Comparison of ENCODE assay signal across 8 mouse cellular contexts in the genomic region with DNA sequence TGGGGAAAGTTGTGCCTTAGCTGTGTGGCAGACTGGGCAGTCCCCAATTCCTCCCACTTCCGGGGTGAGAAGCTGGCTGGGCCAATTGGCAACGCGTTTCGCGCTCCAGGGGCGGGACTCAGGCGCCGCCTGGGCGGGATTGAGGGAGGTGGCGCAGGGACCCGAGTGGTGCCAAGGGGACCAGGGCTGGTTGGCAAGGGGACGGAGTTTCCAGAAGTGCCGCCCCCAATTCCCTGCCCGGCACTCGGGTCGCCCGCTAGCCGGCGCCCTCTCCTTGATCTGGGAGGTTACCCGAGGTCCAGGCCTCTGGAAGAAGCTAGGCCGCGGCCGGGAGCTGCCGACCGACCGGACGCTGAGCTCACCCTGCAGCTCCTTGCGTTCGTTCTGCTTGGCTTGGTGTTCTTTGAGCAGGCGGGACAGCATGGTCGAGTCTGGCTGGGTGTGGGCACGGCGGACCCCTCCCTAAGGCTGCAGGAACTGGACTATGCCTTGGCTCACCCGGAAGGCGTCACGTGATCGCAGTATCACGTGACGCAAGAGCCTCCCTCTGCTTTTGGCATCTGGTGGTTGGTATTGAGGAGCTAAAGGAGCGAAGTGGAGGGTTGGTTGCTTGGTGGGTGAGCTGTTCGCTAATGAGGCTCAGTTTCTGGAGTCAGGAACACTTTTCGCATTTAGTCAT. TPM values are rescaled to one million over a fixed set of nuclear protein-coding genes. Genes with fewer than 3 reads are reported as not detected.
DNase-seq lines count a peak whose midpoint lies in the region; ATAC-seq and TF ChIP-seq lines count a peak whose summit lies in the region.

No protein-coding gene starts in this region.

- H3K27ac ChIP-seq in bone marrow, adult 2 months (ENCODE audit: control insufficient read depth, insufficient read depth, low read depth, low read length, poor library complexity): peak overlapping the region; percentile 94
- H3K27ac ChIP-seq in embryonic facial prominence, embryonic 15.5 days (replicated peaks): peak overlapping the region; percentile 97
- peak overlapping the region; percentile 80 for H3K27ac ChIP-seq in limb, embryonic 14.5 days (replicated peaks; ENCODE audit: low read depth, low read length)
- H3K27ac ChIP-seq in midbrain, postnatal 0 days (ENCODE audit: low read depth, low read length): peak overlapping the region; percentile 92

- no peaks in the 10 kb centered on the region for H3K9me3 ChIP-seq in embryonic facial prominence, embryonic 15.5 days (replicated peaks)
- H3K9me3 ChIP-seq in limb, embryonic 14.5 days (ENCODE audit: control insufficient read depth, low read length): no peaks in the 10 kb centered on the region
- H3K9me3 ChIP-seq in midbrain, postnatal 0 days (ENCODE audit: low read length): no peaks in the 10 kb centered on the region

- H3K36me3 ChIP-seq in embryonic facial prominence, embryonic 15.5 days: peaks cover 4% of the 10 kb centered on the region
- peaks cover 7% of the 10 kb centered on the region; the same call in 1 of the 2 replicates for H3K36me3 ChIP-seq in limb, embryonic 14.5 days (ENCODE audit: control insufficient read depth, insufficient read depth, low read length)
- no peaks in the 10 kb centered on the region for H3K36me3 ChIP-seq in midbrain, postnatal 0 days (ENCODE audit: insufficient read depth, low read length)

- peak; percentile 93 for ATAC-seq in embryonic facial prominence, embryonic 15.5 days (ENCODE audit: insufficient number of reproducible peaks, low FRiP score, low TSS enrichment, low read depth)
- ATAC-seq in limb, embryonic 14.5 days (ENCODE audit: low FRiP score, low read depth): peak; percentile 91
- peak; percentile 93 for ATAC-seq in midbrain, postnatal 0 days (ENCODE audit: low FRiP score)

- peak; percentile 94 for DNase-seq in 416B (ENCODE audit: low read depth)
- DNase-seq in heart, adult 8-10 months (ENCODE audit: low spot score): peak; percentile 96
- peak; percentile 98 for DNase-seq in kidney, adult 9 months
- peak; percentile 92 for DNase-seq in limb, embryonic 14.5 days (ENCODE audit: low spot score)
- DNase-seq in midbrain, postnatal 0 days (ENCODE audit: low spot score): peak; percentile 96
- DNase-seq in spleen, postnatal 14 days (ENCODE audit: low spot score in 2 of 2): peak; percentile 85 to 90

- peak overlapping the region; percentile 77 for H3K4me2 ChIP-seq in embryonic facial prominence, embryonic 15.5 days (replicated peaks)
- H3K4me2 ChIP-seq in limb, embryonic 14.5 days (replicated peaks; ENCODE audit: low read depth, low read length, severe bottlenecking): peak overlapping the region; percentile 46
- H3K4me2 ChIP-seq in midbrain, postnatal 0 days (ENCODE audit: low read depth, low read length, poor library complexity, severe bottlenecking): peak overlapping the region; percentile 64

- H3K27me3 ChIP-seq in embryonic facial prominence, embryonic 15.5 days: no peaks in the 10 kb centered on the region
- H3K27me3 ChIP-seq in limb, embryonic 14.5 days (ENCODE audit: control insufficient read depth, insufficient read depth, low read length): no peaks in the 10 kb centered on the region
- H3K27me3 ChIP-seq in midbrain, postnatal 0 days (ENCODE audit: insufficient read depth, low read length): no peaks in the 10 kb centered on the region

- no peak for TF ChIP-seq CTCF in bone marrow, adult 2 months (IDR thresholded peaks at IDR 0.05; ENCODE audit: control insufficient read depth, insufficient read depth, low read length)
- peak; percentile 56 for TF ChIP-seq CTCF in midbrain, postnatal 0 days (IDR thresholded peaks at IDR 0.05)

- H3K9ac ChIP-seq in embryonic facial prominence, embryonic 15.5 days: peak overlapping the region; percentile 72
- peak overlapping the region; percentile 64 for H3K9ac ChIP-seq in limb, embryonic 14.5 days (ENCODE audit: low read depth, low read length, severe bottlenecking)
- peak overlapping the region; percentile 80 for H3K9ac ChIP-seq in midbrain, postnatal 0 days (replicated peaks; ENCODE audit: low read length, poor library complexity, severe bottlenecking)

- TF ChIP-seq POLR2A in bone marrow, adult 2 months (IDR thresholded peaks at IDR 0.05; ENCODE audit: borderline replicate concordance, control insufficient read depth, low read depth, low read length): peak; percentile 60; the same call in 1 of the 2 replicates
- TF ChIP-seq POLR2A in limb, embryonic 14.5 days (IDR thresholded peaks at IDR 0.05; ENCODE audit: borderline replicate concordance, extremely low read depth, insufficient read depth, insufficient read length): peak; percentile 48; the same call in 1 of the 2 replicates

- under 1% methylated on average over 42 of the region's 42 CpGs for WGBS in bone marrow, adult 2 months
- WGBS in embryonic facial prominence, embryonic 15.5 days: under 1% methylated on average over 42 of the region's 42 CpGs
- WGBS in limb, embryonic 14.5 days: 1% methylated on average over 33 of the region's 42 CpGs
- WGBS in midbrain, postnatal 0 days: under 1% methylated on average over 42 of the region's 42 CpGs

- peaks cover 1% of the 10 kb centered on the region; the same call in 1 of the 2 replicates for H3K4me1 ChIP-seq in bone marrow, adult 2 months (ENCODE audit: control insufficient read depth, insufficient read depth, low read length)
- peaks cover 48% of the 10 kb centered on the region for H3K4me1 ChIP-seq in embryonic facial prominence, embryonic 15.5 days
- peaks cover 22% of the 10 kb centered on the region for H3K4me1 ChIP-seq in limb, embryonic 14.5 days (ENCODE audit: control insufficient read depth, insufficient read depth, low read length)
- peaks cover 9% of the 10 kb centered on the region; the same call in 1 of the 2 replicates for H3K4me1 ChIP-seq in midbrain, postnatal 0 days (ENCODE audit: insufficient read depth, low read length)

- peak overlapping the region; percentile 90 for H3K4me3 ChIP-seq in bone marrow, adult 2 months (replicated peaks; ENCODE audit: control insufficient read depth, low read depth, low read length)
- H3K4me3 ChIP-seq in embryonic facial prominence, embryonic 15.5 days (replicated peaks): peak overlapping the region; percentile 89
- H3K4me3 ChIP-seq in limb, embryonic 14.5 days (replicated peaks; ENCODE audit: low read length): peak overlapping the region; percentile 71
- H3K4me3 ChIP-seq in midbrain, postnatal 0 days (ENCODE audit: low read depth, low read length): peak overlapping the region; percentile 63

RNA-seq across cellular contexts. Expression of a gene that starts 0.5 kb away (rescaled TPM):
- 2.6 and 6.2 TPM in 2 replicates for polyA plus RNA-seq in bone marrow, adult 2 months (2011; ENCODE audit: insufficient read depth, insufficient read length, low replicate concordance, missing spikeins)
- polyA plus RNA-seq in embryonic facial prominence, embryonic 15.5 days (2015; fragmentation: Nextera tagmentation; extraction: Ambion mirVana): 19.6 and 21.3 TPM in 2 replicates
- 1 to 10 TPM; 3.8 to 6.2 (median 5.2) TPM for total RNA-seq in heart, adult 8-10 months (2022)
- 17.9 and 23.2 TPM in 2 replicates for polyA plus RNA-seq in limb, embryonic 14.5 days (2012; rRNA removed)
- 11.8 and 12.5 TPM in 2 replicates for polyA plus RNA-seq in limb, embryonic 14.5 days (2014; fragmentation: Nextera tagmentation; extraction: Ambion mirVana)
- total RNA-seq in midbrain, postnatal 0 days (2014; rRNA removed): 8.8 and 10.5 TPM in 2 replicates
- 8.8 and 10.8 TPM in 2 replicates for polyA plus RNA-seq in midbrain, postnatal 0 days (2015; fragmentation: Nextera tagmentation; extraction: Ambion mirVana)

RNA-seq across cellular contexts. Expression of a gene that starts 0.7 kb away (rescaled TPM):
- 78.6 and 92.7 TPM in 2 replicates for polyA plus RNA-seq in bone marrow, adult 2 months (2011; ENCODE audit: insufficient read depth, insufficient read length, low replicate concordance, missing spikeins)
- 224 and 226 TPM in 2 replicates for polyA plus RNA-seq in embryonic facial prominence, embryonic 15.5 days (2015; fragmentation: Nextera tagmentation; extraction: Ambion mirVana)
- total RNA-seq in heart, adult 8-10 months (2022): 100 to 1,000 TPM; 150 to 260 (median 205) TPM
- 211 and 285 TPM in 2 replicates for polyA plus RNA-seq in limb, embryonic 14.5 days (2012; rRNA removed)
- polyA plus RNA-seq in limb, embryonic 14.5 days (2014; fragmentation: Nextera tagmentation; extraction: Ambion mirVana): 242 and 262 TPM in 2 replicates
- total RNA-seq in midbrain, postnatal 0 days (2014; rRNA removed): 87.8 and 100 TPM in 2 replicates
- 240 and 265 TPM in 2 replicates for polyA plus RNA-seq in midbrain, postnatal 0 days (2015; fragmentation: Nextera tagmentation; extraction: Ambion mirVana)

RNA-seq across cellular contexts. Expression of a gene that starts 10.5 kb away (rescaled TPM):
- polyA plus RNA-seq in bone marrow, adult 2 months (2011; ENCODE audit: insufficient read depth, insufficient read length, low replicate concordance, missing spikeins): 1.4 and 1.9 TPM in 2 replicates
- 14.3 and 16.5 TPM in 2 replicates for polyA plus RNA-seq in embryonic facial prominence, embryonic 15.5 days (2015; fragmentation: Nextera tagmentation; extraction: Ambion mirVana)
- 100 to 1,000 TPM; 161 to 179 (median 167) TPM for total RNA-seq in heart, adult 8-10 months (2022)
- polyA plus RNA-seq in limb, embryonic 14.5 days (2012; rRNA removed): 22.3 and 24.1 TPM in 2 replicates
- polyA plus RNA-seq in limb, embryonic 14.5 days (2014; fragmentation: Nextera tagmentation; extraction: Ambion mirVana): 7.0 and 11.5 TPM in 2 replicates
- total RNA-seq in midbrain, postnatal 0 days (2014; rRNA removed): 18.9 and 23.3 TPM in 2 replicates
- polyA plus RNA-seq in midbrain, postnatal 0 days (2015; fragmentation: Nextera tagmentation; extraction: Ambion mirVana): 13.6 and 14.0 TPM in 2 replicates

RNA-seq across cellular contexts. Expression of a gene that starts 22.4 kb away (rescaled TPM):
- polyA plus RNA-seq in bone marrow, adult 2 months (2011; ENCODE audit: insufficient read depth, insufficient read length, low replicate concordance, missing spikeins): 49.2 and 134 TPM in 2 replicates
- polyA plus RNA-seq in embryonic facial prominence, embryonic 15.5 days (2015; fragmentation: Nextera tagmentation; extraction: Ambion mirVana): 1,010 and 1,093 TPM in 2 replicates
- 100 to 1,000 TPM; 121 to 171 (median 135) TPM for total RNA-seq in heart, adult 8-10 months (2022)
- polyA plus RNA-seq in limb, embryonic 14.5 days (2012; rRNA removed): 346 and 448 TPM in 2 replicates
- polyA plus RNA-seq in limb, embryonic 14.5 days (2014; fragmentation: Nextera tagmentation; extraction: Ambion mirVana): 942 and 957 TPM in 2 replicates
- total RNA-seq in midbrain, postnatal 0 days (2014; rRNA removed): 16.6 and 28.6 TPM in 2 replicates
- 231 and 238 TPM in 2 replicates for polyA plus RNA-seq in midbrain, postnatal 0 days (2015; fragmentation: Nextera tagmentation; extraction: Ambion mirVana)

RNA-seq across cellular contexts. Expression of a gene that starts 31.6 kb away (rescaled TPM):
- 2.4 and 3.6 TPM in 2 replicates for polyA plus RNA-seq in bone marrow, adult 2 months (2011; ENCODE audit: insufficient read depth, insufficient read length, low replicate concordance, missing spikeins)
- 6.1 TPM in 2 replicates for polyA plus RNA-seq in embryonic facial prominence, embryonic 15.5 days (2015; fragmentation: Nextera tagmentation; extraction: Ambion mirVana)
- total RNA-seq in heart, adult 8-10 months (2022): 1 to 10 TPM; 1.3 to 3.0 (median 1.9) TPM
- 10.8 and 11.8 TPM in 2 replicates for polyA plus RNA-seq in limb, embryonic 14.5 days (2012; rRNA removed)
- polyA plus RNA-seq in limb, embryonic 14.5 days (2014; fragmentation: Nextera tagmentation; extraction: Ambion mirVana): 6.3 and 9.2 TPM in 2 replicates
- total RNA-seq in midbrain, postnatal 0 days (2014; rRNA removed): 16.9 and 22.4 TPM in 2 replicates
- 6.5 and 7.5 TPM in 2 replicates for polyA plus RNA-seq in midbrain, postnatal 0 days (2015; fragmentation: Nextera tagmentation; extraction: Ambion mirVana)

Comparison
In these comparisons a context has a peak if more than half of its experiments do, and no peak if none do; other contexts are left out.
1. Peak in every context shown above with its lines: DNase-seq, ATAC-seq, H3K4me3 ChIP-seq and H3K27ac ChIP-seq.